Mouse (Mus musculus) E14TG2a.4 (cell line): ENCODE measurements around the gene Inpp4b.

ENCODE experiments used
- CTCF ChIP-seq: conservative IDR thresholded peaks from 2 replicates; pipeline ENCODE4 v1.5.1; 2014; ENCODE audit warnings: low read length
- NANOG ChIP-seq: IDR thresholded peaks from 2 replicates; pipeline ENCODE4 v1.6.1; 2014; ENCODE audit warnings: borderline replicate concordance, low read length, mixed read lengths
- POU5F1 ChIP-seq: IDR thresholded peaks from 2 replicates; pipeline ENCODE4 v1.6.1; 2014; ENCODE audit warnings: low read length, borderline replicate concordance

GRCm38 (mm10) chr8:81870466-81870865 lies 528.1 kb downstream of the Inpp4b start:
- TF ChIP-seq NANOG (no peak), CTCF (no peak), POU5F1 (no peak)
